In genomic region chr10:62190821-62191220, GRCm38 (mm10) we compare ENCODE assay signal across 18 mouse cellular contexts. TPM values are rescaled to one million over a fixed set of nuclear protein-coding genes. Genes with fewer than 3 reads are reported as not detected.
"Had no signal": no experiment of that assay in that cellular context is flagged by ENCODE, and none has a peak within 500 bp of the region (broad histone marks: within the 10 kb centered on the region; RNA-seq: fewer than 3 reads in every experiment).

No protein-coding gene starts in this region.

- H3K27ac ChIP-seq: limb, embryonic 15.5 days; liver, embryonic 13.5 days; midbrain, embryonic 15.5 days; neural tube, embryonic 13.5 days; stomach, embryonic 15.5 days had no signal

- H3K4me3 ChIP-seq: limb, embryonic 15.5 days; liver, embryonic 13.5 days; midbrain, embryonic 15.5 days; neural tube, embryonic 13.5 days; stomach, embryonic 15.5 days had no signal

- H3K36me3 ChIP-seq: limb, embryonic 15.5 days; liver, embryonic 13.5 days; midbrain, embryonic 15.5 days; neural tube, embryonic 13.5 days; stomach, embryonic 15.5 days had no signal

- H3K27me3 ChIP-seq: stomach, embryonic 15.5 days had no signal

- DNase-seq: kidney, adult 2 months; kidney, postnatal 36 days; liver, embryonic 13.5 days; lung, adult 18-20 months; right cerebral cortex, postnatal 14 days had no signal

RNA-seq across cellular contexts. Expression of gene Neurog3, which starts 57.9 kb away (rescaled TPM):
- total RNA-seq: layer of hippocampus, adult 8-10 months; layer of hippocampus, postnatal 14 days; left cerebral cortex, postnatal 25 days; megakaryocyte-erythroid progenitor cell, adult 5-6 weeks had no signal
- polyA plus RNA-seq: kidney, adult 2 months; kidney, embryonic 16.5 days; limb, embryonic 11.5 days; limb, embryonic 15.5 days; liver, embryonic 13.5 days; lung, embryonic 16.5 days; spleen, adult 2 months; urinary bladder, adult 2 months had no signal
